Mouse (Mus musculus) CD4-positive helper T cell, adult 2 months (primary cell): ENCODE results near the gene Pls3.
A peak's percentile ranks its signal among the peaks of the same experiment; 100 is the strongest.
"Not testable (repeated sequence)": the region's sequence is repeated elsewhere in the genome, so short reads cannot be mapped to it uniquely, and the experiment has no call there.

ENCODE experiments used
- DNase-seq: peaks from one replicate; pipeline ENCODE4 v3.0.0-alpha.2; 2012; ENCODE audit warnings: low read depth, missing footprints, low spot score

The Pls3 gene

GRCm38 (mm10) chrX:75777461-75777860 lies 97.5 kb downstream of the Pls3 start:
- DNase-seq: no peak

DNA sequence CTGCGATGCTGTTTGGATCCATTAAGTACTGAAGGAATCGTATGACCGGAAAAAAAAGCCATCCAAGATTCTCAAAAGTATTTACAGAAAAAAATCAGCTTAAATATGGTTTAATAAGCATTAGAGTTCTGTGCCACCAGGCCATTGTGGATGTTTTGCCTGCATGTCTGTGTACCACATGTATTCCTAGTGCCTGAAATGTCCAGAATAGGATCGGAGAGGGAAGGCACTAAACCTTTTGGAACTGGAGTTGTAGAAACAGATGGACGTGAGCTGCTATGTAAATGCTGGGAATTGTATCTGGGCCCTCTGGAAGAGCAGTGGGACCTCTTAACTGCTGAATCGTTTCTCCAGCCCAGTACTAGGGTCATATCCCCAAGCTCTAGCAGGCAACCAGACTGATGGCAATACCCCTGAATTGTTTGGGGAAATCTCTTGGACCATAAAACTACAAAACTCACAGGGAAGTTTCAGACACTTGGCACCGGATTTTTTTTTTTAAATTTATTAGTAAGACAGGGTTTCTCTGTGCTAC lies 110.1 kb downstream of the Pls3 start:
- no peak for DNase-seq

GRCm38 (mm10) chrX:75764135-75764793 lies 110.7 kb downstream of the Pls3 start:
- DNase-seq: peak; percentile 27

DNA sequence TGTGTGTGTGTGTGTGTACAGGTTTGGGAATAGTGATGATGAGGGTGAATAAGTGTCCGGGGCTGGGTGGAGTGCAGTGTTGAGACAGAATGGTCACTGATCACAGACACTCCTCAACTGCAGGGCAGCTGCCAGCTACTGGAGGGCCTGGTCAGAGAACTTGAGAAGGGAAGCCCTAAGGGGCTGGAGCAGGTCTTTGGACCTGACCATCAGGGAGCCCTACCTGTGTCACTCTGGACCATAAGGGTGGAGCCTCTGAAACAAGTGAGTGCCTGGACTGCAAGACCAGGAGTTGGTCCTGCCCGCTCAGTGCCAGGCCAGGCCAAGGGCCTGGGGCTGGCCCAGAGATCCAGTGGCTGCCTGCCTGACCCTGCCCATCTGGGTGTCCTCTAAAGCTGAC lies 115.5 kb downstream of the Pls3 start:
- not testable (repeated sequence) for DNase-seq

GRCm38 (mm10) chrX:75759036-75759435 lies 115.9 kb downstream of the Pls3 start:
- not testable (repeated sequence) for DNase-seq

DNA sequence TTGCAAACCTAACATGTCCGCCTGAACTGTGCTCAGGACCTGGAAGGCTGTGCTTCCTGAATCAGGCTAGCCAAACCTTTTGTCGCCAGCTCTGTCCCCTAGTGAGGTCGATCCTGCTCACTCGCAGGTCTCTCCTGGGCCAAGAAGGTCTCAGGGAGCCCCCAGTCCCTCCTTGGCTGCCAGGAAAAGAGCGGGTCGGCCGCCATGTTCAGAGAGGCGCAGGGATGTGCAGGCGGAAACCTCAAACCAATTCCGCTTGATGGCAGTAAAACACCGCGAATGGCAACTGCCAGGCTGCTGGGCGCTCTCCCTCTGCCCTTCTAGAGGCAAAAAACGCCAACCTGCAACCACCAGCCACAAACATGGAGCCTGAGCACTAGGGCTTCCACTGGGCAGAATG lies 117.0 kb downstream of the Pls3 start:
- not testable (repeated sequence) for DNase-seq

GRCm38 (mm10) chrX:75754531-75754930 lies 120.5 kb downstream of the Pls3 start:
- not testable (repeated sequence) for DNase-seq

DNA sequence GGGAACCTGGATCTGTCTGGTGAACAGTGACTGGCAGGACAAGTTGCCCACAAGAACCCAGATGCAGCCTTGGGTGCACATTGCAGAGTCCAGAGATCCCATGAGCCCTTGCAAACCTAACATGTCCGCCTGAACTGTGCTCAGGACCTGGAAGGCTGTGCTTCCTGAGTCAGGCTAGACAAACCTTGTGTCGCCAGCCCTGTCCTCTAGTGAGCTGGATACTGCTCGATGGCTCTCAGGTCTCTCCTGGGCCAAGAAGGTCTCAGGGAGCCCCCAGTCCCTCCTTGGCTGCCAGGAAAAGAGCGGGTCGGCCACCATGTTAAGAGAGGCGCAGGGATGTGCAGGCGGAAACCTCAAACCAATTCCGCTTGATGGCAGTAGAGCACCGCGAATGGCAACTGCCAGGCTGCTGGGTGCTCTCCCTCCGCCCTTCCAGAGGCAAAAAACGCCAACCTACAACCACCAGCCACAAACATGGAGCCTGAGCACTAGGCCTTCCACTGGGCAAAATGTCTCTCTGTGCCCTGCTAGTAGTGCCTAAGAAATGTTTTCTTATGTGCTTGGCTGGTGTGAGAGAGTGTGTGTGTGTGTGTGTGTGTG lies 124.8 kb downstream of the Pls3 start:
- not testable (repeated sequence) for DNase-seq

- not testable (repeated sequence) for DNase-seq
Observed at GRCm38 (mm10) chrX:75749312-75749711, 125.7 kb downstream of the Pls3 start.

GRCm38 (mm10) chrX:75744466-75744865 lies 130.5 kb downstream of the Pls3 start:
- peak; percentile 16 for DNase-seq

- DNase-seq: not testable (repeated sequence)
Observed at GRCm38 (mm10) chrX:75739464-75739863, 135.5 kb downstream of the Pls3 start.
